Mouse (Mus musculus) forebrain, embryonic 13.5 days (tissue): Measurements from ENCODE around the gene Gabarapl2. TPM values are rescaled to one million over a fixed set of nuclear protein-coding genes. Genes with fewer than 3 reads are reported as not detected.

Experiments
- ATAC-seq: fragments of 200-750 bp; cut with Nextera tagmentation; 2 replicates; pipeline ENCODE4 v1.8.0; 2017
- H3K27ac ChIP-seq: fragments of 300-500 bp; sonication (generic); 2 replicates; pipeline ENCODE4 v1.5.1; 2015; ENCODE audit warnings: inconsistent platforms, mild to moderate bottlenecking, moderate library complexity
- H3K27me3 ChIP-seq: fragments of 300-500 bp; sonication (generic); 2 replicates; pipeline ENCODE4 v1.6.1; 2015; ENCODE audit warnings: mild to moderate bottlenecking, inconsistent platforms
- H3K36me3 ChIP-seq: fragments of 300-500 bp; sonication (generic); 2 replicates; pipeline ENCODE4 v1.6.1; 2015; ENCODE audit warnings: mild to moderate bottlenecking, inconsistent platforms; ENCODE audit not compliant: poor library complexity, severe bottlenecking
- H3K4me1 ChIP-seq: fragments of 300-500 bp; sonication (generic); 2 replicates; pipeline ENCODE4 v1.6.1; 2015; ENCODE audit warnings: inconsistent platforms
- H3K4me2 ChIP-seq: fragments of 300-500 bp; sonication (generic); 2 replicates; pipeline ENCODE4 v1.6.1; 2015; ENCODE audit warnings: inconsistent platforms, mild to moderate bottlenecking, moderate library complexity
- H3K4me3 ChIP-seq: fragments of 300-500 bp; sonication (generic); 2 replicates; pipeline ENCODE4 v1.5.1; 2015; ENCODE audit warnings: mild to moderate bottlenecking, inconsistent platforms
- H3K9ac ChIP-seq: fragments of 300-500 bp; sonication (generic); 2 replicates; pipeline ENCODE4 v1.6.1; 2015; ENCODE audit warnings: mild to moderate bottlenecking, inconsistent platforms
- H3K9me3 ChIP-seq: fragments of 300-500 bp; sonication (generic); replicated peaks from 2 replicates; pipeline ENCODE4 v1.6.1; 2016; ENCODE audit warnings: inconsistent platforms
- WGBS: fragments of 180-500 bp; shearing (Covaris S2); methylation state at CpG from one replicate; pipeline ENCODE4 v1.1.7; 2015; 5-methylcytosine and 5-hydroxymethylcytosine counted together
- polyA plus RNA-seq: library from polyadenylated mRNA; unstranded; fragments of >200 nt; fragmentation: Nextera tagmentation; extraction: Ambion mirVana; gene quantifications from 2 replicates; pipeline ENCODE4 v1.2.1, GENCODE M21; 2015

Gabarapl2 gene
- 456 and 479 TPM in 2 replicates for polyA plus RNA-seq

GRCm38 (mm10) chr8:111940171-111941100 is at the start of gene Gabarapl2:
Gene Gabarapl2, plus strand, starts transcription at chr8:111940703.
- Histone ChIP-seq H3K27me3 (no peaks in the 10 kb centered on the region), H3K36me3 (peaks cover 34% of the 10 kb centered on the region), H3K4me1 (peaks cover 20% of the 10 kb centered on the region), H3K9me3 (no peaks in the 10 kb centered on the region), H3K4me2 (peak within 1 kb of the TSS; percentile 92), H3K9ac (peak within 1 kb of the TSS; percentile 96), H3K27ac (peak within 1 kb of the TSS; percentile 59), H3K4me3 (peak within 1 kb of the TSS; percentile 99)
- ATAC-seq = peak; percentile 99
- under 1% methylated on average over 65 of the region's 65 CpGs for WGBS

GRCm38 (mm10) chr8:111890911-111891303 is 49.6 kb upstream of the Gabarapl2 start:
- H3K4me3 ChIP-seq = no peak overlapping the region
- H3K9ac ChIP-seq = no peak overlapping the region
- WGBS = 58% methylated on average over 6 of the region's 6 CpGs
- no peaks in the 10 kb centered on the region for H3K36me3 ChIP-seq
- H3K27me3 ChIP-seq = peaks cover 59% of the 10 kb centered on the region
- peaks cover 11% of the 10 kb centered on the region for H3K4me1 ChIP-seq
- no peak for ATAC-seq
- no peak overlapping the region for H3K27ac ChIP-seq
- H3K4me2 ChIP-seq = no peak overlapping the region
- H3K9me3 ChIP-seq = no peaks in the 10 kb centered on the region

- no peak for ATAC-seq
- Histone ChIP-seq H3K4me2 (no peak overlapping the region), H3K9ac (no peak overlapping the region), H3K4me1 (peaks cover 11% of the 10 kb centered on the region), H3K27ac (no peak overlapping the region), H3K27me3 (peaks cover 52% of the 10 kb centered on the region), H3K4me3 (no peak overlapping the region), H3K36me3 (no peaks in the 10 kb centered on the region), H3K9me3 (no peaks in the 10 kb centered on the region)
- 63% methylated on average over 8 of the region's 8 CpGs for WGBS
Measured at GRCm38 (mm10) chr8:111891983-111892382, 48.5 kb upstream of the Gabarapl2 start.

GRCm38 (mm10) chr8:111892615-111893014 is 47.9 kb upstream of the Gabarapl2 start:
- no peak overlapping the region for H3K27ac ChIP-seq
- H3K4me2 ChIP-seq = no peak overlapping the region
- H3K4me1 ChIP-seq = peaks cover 11% of the 10 kb centered on the region
- WGBS = 74% methylated on average over 5 of the region's 5 CpGs
- no peak for ATAC-seq
- no peaks in the 10 kb centered on the region for H3K36me3 ChIP-seq
- H3K4me3 ChIP-seq = no peak overlapping the region
- H3K9ac ChIP-seq = no peak overlapping the region
- H3K9me3 ChIP-seq = no peaks in the 10 kb centered on the region
- peaks cover 48% of the 10 kb centered on the region for H3K27me3 ChIP-seq

- H3K4me2 ChIP-seq = no peak overlapping the region
- H3K4me3 ChIP-seq = no peak overlapping the region
- H3K27ac ChIP-seq = no peak overlapping the region
- no peak overlapping the region for H3K9ac ChIP-seq
- no peak for ATAC-seq
- H3K27me3 ChIP-seq = peaks cover 27% of the 10 kb centered on the region
- H3K9me3 ChIP-seq = no peaks in the 10 kb centered on the region
- peaks cover 8% of the 10 kb centered on the region for H3K4me1 ChIP-seq
- WGBS = 84% methylated on average over 7 of the region's 7 CpGs
- H3K36me3 ChIP-seq = no peaks in the 10 kb centered on the region
Measured at GRCm38 (mm10) chr8:111894955-111895354, 45.5 kb upstream of the Gabarapl2 start.

GRCm38 (mm10) chr8:111898586-111898985 is 41.9 kb upstream of the Gabarapl2 start:
- Histone ChIP-seq H3K9me3 (no peaks in the 10 kb centered on the region), H3K4me2 (no peak overlapping the region), H3K27me3 (no peaks in the 10 kb centered on the region), H3K4me1 (no peaks in the 10 kb centered on the region), H3K27ac (no peak overlapping the region), H3K36me3 (no peaks in the 10 kb centered on the region), H3K4me3 (no peak overlapping the region), H3K9ac (no peak overlapping the region)
- WGBS = 36% methylated on average over 10 of the region's 10 CpGs
- no peak for ATAC-seq

GRCm38 (mm10) chr8:111902080-111902479 is 38.4 kb upstream of the Gabarapl2 start:
- Histone ChIP-seq H3K4me2 (no peak overlapping the region), H3K9ac (no peak overlapping the region), H3K4me1 (no peaks in the 10 kb centered on the region), H3K27me3 (no peaks in the 10 kb centered on the region), H3K27ac (no peak overlapping the region), H3K36me3 (no peaks in the 10 kb centered on the region), H3K9me3 (no peaks in the 10 kb centered on the region), H3K4me3 (no peak overlapping the region)
- no peak for ATAC-seq
- 44% methylated on average over 5 of the region's 5 CpGs for WGBS

- no peak overlapping the region for H3K9ac ChIP-seq
- peaks cover 11% of the 10 kb centered on the region for H3K4me1 ChIP-seq
- no peak overlapping the region for H3K4me3 ChIP-seq
- 82% methylated on average over 7 of the region's 8 CpGs for WGBS
- H3K9me3 ChIP-seq = no peaks in the 10 kb centered on the region
- no peak overlapping the region for H3K27ac ChIP-seq
- H3K4me2 ChIP-seq = no peak overlapping the region
- no peak for ATAC-seq
- peaks cover 13% of the 10 kb centered on the region; the same call in 1 of the 2 replicates for H3K27me3 ChIP-seq
- no peaks in the 10 kb centered on the region for H3K36me3 ChIP-seq
Measured at GRCm38 (mm10) chr8:111905500-111906121, 34.9 kb upstream of the Gabarapl2 start.

GRCm38 (mm10) chr8:111909621-111910450 is 30.7 kb upstream of the Gabarapl2 start, which contains the start of gene Chst5:
Gene Chst5, minus strand, starts transcription at chr8:111910447.
- Histone ChIP-seq H3K4me3 (peak within 1 kb of the TSS; percentile 45), H3K4me2 (peak within 1 kb of the TSS; percentile 78), H3K9me3 (no peaks in the 10 kb centered on the region), H3K36me3 (no peaks in the 10 kb centered on the region), H3K27me3 (peaks cover 14% of the 10 kb centered on the region; the same call in 1 of the 2 replicates), H3K4me1 (peaks cover 31% of the 10 kb centered on the region), H3K9ac (peak within 1 kb of the TSS; percentile 72), H3K27ac (no peak within 1 kb of the TSS)
- no peak for ATAC-seq
- WGBS = 2% methylated on average over 47 of the region's 47 CpGs

GRCm38 (mm10) chr8:111911572-111911971 is 28.9 kb upstream of the Gabarapl2 start:
- Histone ChIP-seq H3K36me3 (no peaks in the 10 kb centered on the region; the same call in 1 of the 2 replicates), H3K4me1 (peaks cover 31% of the 10 kb centered on the region), H3K4me3 (no peak overlapping the region), H3K9me3 (no peaks in the 10 kb centered on the region), H3K27me3 (peaks cover 14% of the 10 kb centered on the region; the same call in 1 of the 2 replicates), H3K27ac (no peak overlapping the region), H3K4me2 (no peak overlapping the region), H3K9ac (no peak overlapping the region)
- no peak for ATAC-seq
- 32% methylated on average over 7 of the region's 7 CpGs for WGBS

- Histone ChIP-seq H3K9ac (0 out of 2 replicates have a peak overlapping the region, but pooled peaks have one; percentile 12), H3K27ac (peak overlapping the region; percentile 64), H3K4me3 (no peak overlapping the region), H3K27me3 (peaks cover 14% of the 10 kb centered on the region; the same call in 1 of the 2 replicates), H3K9me3 (no peaks in the 10 kb centered on the region), H3K4me1 (peaks cover 31% of the 10 kb centered on the region), H3K36me3 (peaks cover 4% of the 10 kb centered on the region; the same call in 1 of the 2 replicates), H3K4me2 (peak overlapping the region; percentile 47)
- WGBS = 31% methylated on average over 12 of the region's 12 CpGs
- peak; percentile 85 for ATAC-seq
Measured at GRCm38 (mm10) chr8:111912860-111913432, 27.6 kb upstream of the Gabarapl2 start.
